Mouse (Mus musculus) urinary bladder, adult 2 months (tissue): Measurements from ENCODE around the gene Ppp1r12a. TPM values are rescaled to one million over a fixed set of nuclear protein-coding genes. Genes with fewer than 3 reads are reported as not detected.

Experiments used
- DNase-seq: peaks from one replicate; pipeline ENCODE4 v3.0.0; 2022; ENCODE audit warnings: low spot score
- polyA plus RNA-seq: library from polyadenylated mRNA; depleted of rRNA; stranded (reverse); fragments of >200 nt; gene quantifications from 2 replicates; pipeline ENCODE4 v1.2.3, GENCODE M21; 2012; rRNA removed

The Ppp1r12a gene
- polyA plus RNA-seq, 1 experiment: 559 TPM

- DNase-seq: peak; percentile 57
Measured at GRCm38 (mm10) chr10:108332571-108333541, 170.9 kb downstream of the Ppp1r12a start.

GRCm38 (mm10) chr10:108333642-108334041, 171.6 kb downstream of the Ppp1r12a start:
- DNase-seq: no peak

Other genes starting within 250 kb of the Ppp1r12a start
- 60.2 and 68.4 TPM in 2 replicates for gene Pawr, start 169.9 kb downstream of the Ppp1r12a start, polyA plus RNA-seq